Mouse (Mus musculus): ENCODE data around the gene Oprd1. TPM values are rescaled to one million over a fixed set of nuclear protein-coding genes. Genes with fewer than 3 reads are reported as not detected.

Gene Oprd1
- polyA plus RNA-seq, 1 experiment: not detected

GRCm38 (mm10) chr4:132072156-132072555, 72.1 kb downstream of the Oprd1 start:
- TF ChIP-seq POLR2A (IDR thresholded peaks at IDR 0.05; ENCODE audit: insufficient read depth, low read depth, low read length) (no peak), CTCF (IDR thresholded peaks at IDR 0.05; ENCODE audit: insufficient read depth, low read depth, low read length) (no peak)
- H3K4me1 ChIP-seq (ENCODE audit: control insufficient read depth, insufficient read depth, low read length): peaks cover 20% of the 10 kb centered on the region
- H3K27ac ChIP-seq (ENCODE audit: insufficient read depth, low read depth, low read length): no peak overlapping the region
- H3K4me3 ChIP-seq (ENCODE audit: insufficient read depth, low read depth, low read length): no peak overlapping the region
- WGBS: 91% methylated on average over 3 of the region's 3 CpGs

GRCm38 (mm10) chr4:132071674-132072073, 72.6 kb downstream of the Oprd1 start:
- TF ChIP-seq CTCF (IDR thresholded peaks at IDR 0.05; ENCODE audit: insufficient read depth, low read depth, low read length) (no peak), POLR2A (IDR thresholded peaks at IDR 0.05; ENCODE audit: insufficient read depth, low read depth, low read length) (no peak)
- no peak overlapping the region for H3K27ac ChIP-seq (ENCODE audit: insufficient read depth, low read depth, low read length)
- H3K4me3 ChIP-seq (ENCODE audit: insufficient read depth, low read depth, low read length): no peak overlapping the region
- WGBS: 97% methylated on average over 2 of the region's 2 CpGs
- H3K4me1 ChIP-seq (ENCODE audit: control insufficient read depth, insufficient read depth, low read length): peaks cover 16% of the 10 kb centered on the region

GRCm38 (mm10) chr4:132067938-132068235, 76.4 kb downstream of the Oprd1 start:
- WGBS: 76% methylated on average over 2 of the region's 2 CpGs
- no peak overlapping the region for H3K27ac ChIP-seq (ENCODE audit: insufficient read depth, low read depth, low read length)
- TF ChIP-seq POLR2A (IDR thresholded peaks at IDR 0.05; ENCODE audit: insufficient read depth, low read depth, low read length) (no peak), CTCF (IDR thresholded peaks at IDR 0.05; ENCODE audit: insufficient read depth, low read depth, low read length) (no peak)
- no peaks in the 10 kb centered on the region for H3K4me1 ChIP-seq (ENCODE audit: control insufficient read depth, insufficient read depth, low read length)
- H3K4me3 ChIP-seq (ENCODE audit: insufficient read depth, low read depth, low read length): no peak overlapping the region

GRCm38 (mm10) chr4:132067112-132067937, 77.0 kb downstream of the Oprd1 start:
- Histone ChIP-seq H3K4me3 (ENCODE audit: insufficient read depth, low read depth, low read length) (no peak overlapping the region), H3K4me1 (ENCODE audit: control insufficient read depth, insufficient read depth, low read length) (no peaks in the 10 kb centered on the region), H3K27ac (ENCODE audit: insufficient read depth, low read depth, low read length) (no peak overlapping the region)
- 93% methylated on average over 14 of the region's 14 CpGs for WGBS
- TF ChIP-seq CTCF (IDR thresholded peaks at IDR 0.05; ENCODE audit: insufficient read depth, low read depth, low read length): no peak
- TF ChIP-seq POLR2A (IDR thresholded peaks at IDR 0.05; ENCODE audit: insufficient read depth, low read depth, low read length): no peak

- Histone ChIP-seq H3K27ac (ENCODE audit: insufficient read depth, low read depth, low read length) (no peak overlapping the region), H3K4me1 (ENCODE audit: control insufficient read depth, insufficient read depth, low read length) (no peaks in the 10 kb centered on the region), H3K4me3 (ENCODE audit: insufficient read depth, low read depth, low read length) (no peak overlapping the region)
- WGBS: 50% methylated on average over 10 of the region's 10 CpGs
- TF ChIP-seq CTCF (IDR thresholded peaks at IDR 0.05; ENCODE audit: insufficient read depth, low read depth, low read length): no peak
- no peak for TF ChIP-seq POLR2A (IDR thresholded peaks at IDR 0.05; ENCODE audit: insufficient read depth, low read depth, low read length)
Observed at GRCm38 (mm10) chr4:132066101-132066773, 78.0 kb downstream of the Oprd1 start.

GRCm38 (mm10) chr4:132065578-132065977, 78.7 kb downstream of the Oprd1 start:
- no peak for TF ChIP-seq CTCF (IDR thresholded peaks at IDR 0.05; ENCODE audit: insufficient read depth, low read depth, low read length)
- no peak for TF ChIP-seq POLR2A (IDR thresholded peaks at IDR 0.05; ENCODE audit: insufficient read depth, low read depth, low read length)
- Histone ChIP-seq H3K27ac (ENCODE audit: insufficient read depth, low read depth, low read length) (no peak overlapping the region), H3K4me1 (ENCODE audit: control insufficient read depth, insufficient read depth, low read length) (no peaks in the 10 kb centered on the region), H3K4me3 (ENCODE audit: insufficient read depth, low read depth, low read length) (no peak overlapping the region)
- 72% methylated on average over 3 of the region's 3 CpGs for WGBS

GRCm38 (mm10) chr4:132064550-132064949, 79.7 kb downstream of the Oprd1 start:
- no peak overlapping the region for H3K4me3 ChIP-seq (ENCODE audit: insufficient read depth, low read depth, low read length)
- TF ChIP-seq CTCF (IDR thresholded peaks at IDR 0.05; ENCODE audit: insufficient read depth, low read depth, low read length) (no peak), POLR2A (IDR thresholded peaks at IDR 0.05; ENCODE audit: insufficient read depth, low read depth, low read length) (no peak)
- H3K4me1 ChIP-seq (ENCODE audit: control insufficient read depth, insufficient read depth, low read length): no peaks in the 10 kb centered on the region
- H3K27ac ChIP-seq (ENCODE audit: insufficient read depth, low read depth, low read length): no peak overlapping the region
- 97% methylated on average over 5 of the region's 5 CpGs for WGBS

- H3K4me1 ChIP-seq (ENCODE audit: control insufficient read depth, insufficient read depth, low read length): no peaks in the 10 kb centered on the region
- H3K4me3 ChIP-seq (ENCODE audit: insufficient read depth, low read depth, low read length): no peak overlapping the region
- no peak for TF ChIP-seq POLR2A (IDR thresholded peaks at IDR 0.05; ENCODE audit: insufficient read depth, low read depth, low read length)
- no peak for TF ChIP-seq CTCF (IDR thresholded peaks at IDR 0.05; ENCODE audit: insufficient read depth, low read depth, low read length)
- H3K27ac ChIP-seq (ENCODE audit: insufficient read depth, low read depth, low read length): no peak overlapping the region
- 83% methylated on average over 17 of the region's 17 CpGs for WGBS
Observed at GRCm38 (mm10) chr4:132062934-132063884, 81.1 kb downstream of the Oprd1 start.
